Mouse (Mus musculus): ENCODE data around the gene Tpm1. TPM values are rescaled to one million over a fixed set of nuclear protein-coding genes. Genes with fewer than 3 reads are reported as not detected.

The Tpm1 gene
- polyA plus RNA-seq, 1 experiment: 1,516 TPM

DNA sequence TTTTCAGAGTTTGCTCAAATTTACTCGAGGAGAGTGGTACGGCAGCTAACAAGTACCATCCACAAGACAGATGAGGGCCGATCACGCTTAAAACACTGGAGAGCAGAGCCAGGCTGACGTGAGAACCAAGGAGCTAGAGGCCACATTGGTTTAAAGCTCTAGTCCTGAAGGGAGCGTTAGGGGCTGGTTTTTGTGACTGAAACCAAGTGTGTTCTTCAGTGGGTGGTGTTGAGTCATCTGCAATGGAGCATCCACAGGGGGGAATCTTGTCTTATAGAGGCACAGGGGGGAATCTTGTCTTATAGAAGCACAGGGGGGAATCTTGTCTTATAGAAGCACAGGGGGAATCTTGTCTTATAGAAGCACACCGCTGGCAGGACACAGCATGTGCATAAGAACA is 22.3 kb downstream of the Tpm1 start:
- H3K27ac ChIP-seq (ENCODE audit: insufficient read depth, low read length): no peak overlapping the region
- H3K4me1 ChIP-seq (ENCODE audit: control insufficient read depth, insufficient read depth, low read length): peaks cover 2% of the 10 kb centered on the region
- H3K9me3 ChIP-seq (replicated peaks; ENCODE audit: control insufficient read depth, insufficient read depth, low read length, poor library complexity, severe bottlenecking): no peaks in the 10 kb centered on the region
- TF ChIP-seq EP300 (IDR thresholded peaks at IDR 0.05; ENCODE audit: insufficient read depth, low read depth, low read length) (no peak), CTCF (IDR thresholded peaks at IDR 0.05; ENCODE audit: low read depth, low read length) (no peak), POLR2A (IDR thresholded peaks at IDR 0.05; ENCODE audit: insufficient read depth, low read length) (no peak)
- no peaks in the 10 kb centered on the region for H3K27me3 ChIP-seq (ENCODE audit: control insufficient read depth, insufficient read depth, low read length, poor library complexity, severe bottlenecking)
- peaks cover 27% of the 10 kb centered on the region for H3K36me3 ChIP-seq (ENCODE audit: control insufficient read depth, insufficient read depth, low read length, poor library complexity, severe bottlenecking)
- no peak overlapping the region for H3K4me3 ChIP-seq (ENCODE audit: low read depth, low read length)
- no peak overlapping the region for H3K9ac ChIP-seq (ENCODE audit: low read depth, poor library complexity, severe bottlenecking)

DNA sequence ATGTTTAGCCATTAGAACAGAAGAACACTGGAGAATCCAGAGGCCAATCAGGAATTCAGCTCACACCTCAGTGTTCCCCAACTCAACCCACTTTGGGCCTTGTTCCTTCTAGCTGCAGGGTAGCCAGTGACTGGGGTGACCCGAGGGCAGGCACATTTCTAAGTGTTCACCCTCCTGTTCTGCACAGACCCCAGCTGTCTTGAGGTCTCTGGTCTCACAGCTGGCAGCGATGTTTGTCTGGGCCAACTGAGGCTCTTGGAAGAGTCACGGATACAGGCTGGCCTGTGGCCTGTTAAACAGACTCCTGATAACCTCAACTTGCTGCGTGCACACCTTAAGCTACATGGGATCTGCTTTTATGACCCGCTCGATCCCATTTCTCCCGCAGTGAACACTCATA is 23.1 kb downstream of the Tpm1 start:
- no peaks in the 10 kb centered on the region for H3K27me3 ChIP-seq (ENCODE audit: control insufficient read depth, insufficient read depth, low read length, poor library complexity, severe bottlenecking)
- peaks cover 2% of the 10 kb centered on the region for H3K4me1 ChIP-seq (ENCODE audit: control insufficient read depth, insufficient read depth, low read length)
- H3K27ac ChIP-seq (ENCODE audit: insufficient read depth, low read length): no peak overlapping the region
- H3K4me3 ChIP-seq (ENCODE audit: low read depth, low read length): no peak overlapping the region
- no peaks in the 10 kb centered on the region for H3K9me3 ChIP-seq (replicated peaks; ENCODE audit: control insufficient read depth, insufficient read depth, low read length, poor library complexity, severe bottlenecking)
- peaks cover 24% of the 10 kb centered on the region for H3K36me3 ChIP-seq (ENCODE audit: control insufficient read depth, insufficient read depth, low read length, poor library complexity, severe bottlenecking)
- TF ChIP-seq EP300 (IDR thresholded peaks at IDR 0.05; ENCODE audit: insufficient read depth, low read depth, low read length) (no peak), CTCF (IDR thresholded peaks at IDR 0.05; ENCODE audit: low read depth, low read length) (no peak), POLR2A (IDR thresholded peaks at IDR 0.05; ENCODE audit: insufficient read depth, low read length) (no peak)
- H3K9ac ChIP-seq (ENCODE audit: low read depth, poor library complexity, severe bottlenecking): no peak overlapping the region

GRCm38 (mm10) chr9:67024889-67025692 is 24.1 kb downstream of the Tpm1 start:
- TF ChIP-seq EP300 (IDR thresholded peaks at IDR 0.05; ENCODE audit: insufficient read depth, low read depth, low read length) (no peak), CTCF (IDR thresholded peaks at IDR 0.05; ENCODE audit: low read depth, low read length) (no peak)
- peaks cover 18% of the 10 kb centered on the region for H3K36me3 ChIP-seq (ENCODE audit: control insufficient read depth, insufficient read depth, low read length, poor library complexity, severe bottlenecking)
- H3K27ac ChIP-seq (ENCODE audit: insufficient read depth, low read length): no peak overlapping the region
- H3K4me3 ChIP-seq (ENCODE audit: low read depth, low read length): no peak overlapping the region
- H3K27me3 ChIP-seq (ENCODE audit: control insufficient read depth, insufficient read depth, low read length, poor library complexity, severe bottlenecking): no peaks in the 10 kb centered on the region
- peaks cover 2% of the 10 kb centered on the region for H3K4me1 ChIP-seq (ENCODE audit: control insufficient read depth, insufficient read depth, low read length)
- no peaks in the 10 kb centered on the region for H3K9me3 ChIP-seq (replicated peaks; ENCODE audit: control insufficient read depth, insufficient read depth, low read length, poor library complexity, severe bottlenecking)
- H3K9ac ChIP-seq (ENCODE audit: low read depth, poor library complexity, severe bottlenecking): no peak overlapping the region

DNA sequence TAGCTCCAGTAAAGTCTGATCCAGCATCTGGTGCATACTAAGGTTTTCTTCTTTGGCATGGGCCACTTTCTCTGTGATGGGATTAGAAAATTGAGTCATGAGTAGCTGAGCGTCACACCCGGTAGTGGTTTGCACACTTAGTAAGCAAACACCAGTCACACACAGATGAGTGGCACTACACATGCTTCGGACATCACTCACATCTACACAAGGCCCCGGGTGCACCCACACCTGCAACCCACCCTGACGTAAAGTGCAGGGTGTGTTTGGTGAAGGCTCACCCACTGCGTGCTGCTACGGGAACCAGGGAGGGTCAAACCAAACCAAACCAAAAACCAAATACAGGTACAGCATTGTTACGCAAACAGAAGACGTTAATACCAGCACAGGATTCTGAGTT is 25.8 kb downstream of the Tpm1 start:
- Histone ChIP-seq H3K27me3 (ENCODE audit: control insufficient read depth, insufficient read depth, low read length, poor library complexity, severe bottlenecking) (no peaks in the 10 kb centered on the region), H3K9me3 (replicated peaks; ENCODE audit: control insufficient read depth, insufficient read depth, low read length, poor library complexity, severe bottlenecking) (no peaks in the 10 kb centered on the region), H3K36me3 (ENCODE audit: control insufficient read depth, insufficient read depth, low read length, poor library complexity, severe bottlenecking) (peaks cover 14% of the 10 kb centered on the region), H3K4me3 (ENCODE audit: low read depth, low read length) (no peak overlapping the region), H3K9ac (ENCODE audit: low read depth, poor library complexity, severe bottlenecking) (no peak overlapping the region), H3K27ac (ENCODE audit: insufficient read depth, low read length) (no peak overlapping the region), H3K4me1 (ENCODE audit: control insufficient read depth, insufficient read depth, low read length) (peaks cover 2% of the 10 kb centered on the region)
- TF ChIP-seq EP300 (IDR thresholded peaks at IDR 0.05; ENCODE audit: insufficient read depth, low read depth, low read length) (no peak), POLR2A (IDR thresholded peaks at IDR 0.05; ENCODE audit: insufficient read depth, low read length) (no peak), CTCF (IDR thresholded peaks at IDR 0.05; ENCODE audit: low read depth, low read length) (no peak)

GRCm38 (mm10) chr9:67020063-67020462 is 29.1 kb downstream of the Tpm1 start:
- Histone ChIP-seq H3K9me3 (replicated peaks; ENCODE audit: control insufficient read depth, insufficient read depth, low read length, poor library complexity, severe bottlenecking) (no peaks in the 10 kb centered on the region), H3K4me1 (ENCODE audit: control insufficient read depth, insufficient read depth, low read length) (peaks cover 2% of the 10 kb centered on the region), H3K27me3 (ENCODE audit: control insufficient read depth, insufficient read depth, low read length, poor library complexity, severe bottlenecking) (no peaks in the 10 kb centered on the region), H3K36me3 (ENCODE audit: control insufficient read depth, insufficient read depth, low read length, poor library complexity, severe bottlenecking) (peaks cover 7% of the 10 kb centered on the region; the same call in 1 of the 2 replicates), H3K9ac (ENCODE audit: low read depth, poor library complexity, severe bottlenecking) (no peak overlapping the region), H3K4me3 (ENCODE audit: low read depth, low read length) (no peak overlapping the region), H3K27ac (ENCODE audit: insufficient read depth, low read length) (no peak overlapping the region)
- TF ChIP-seq EP300 (IDR thresholded peaks at IDR 0.05; ENCODE audit: insufficient read depth, low read depth, low read length) (no peak), CTCF (IDR thresholded peaks at IDR 0.05; ENCODE audit: low read depth, low read length) (no peak), POLR2A (IDR thresholded peaks at IDR 0.05; ENCODE audit: insufficient read depth, low read length) (no peak)

GRCm38 (mm10) chr9:67013501-67013900 is 35.7 kb downstream of the Tpm1 start:
- Histone ChIP-seq H3K36me3 (ENCODE audit: control insufficient read depth, insufficient read depth, low read length, poor library complexity, severe bottlenecking) (no peaks in the 10 kb centered on the region), H3K9me3 (replicated peaks; ENCODE audit: control insufficient read depth, insufficient read depth, low read length, poor library complexity, severe bottlenecking) (no peaks in the 10 kb centered on the region), H3K4me1 (ENCODE audit: control insufficient read depth, insufficient read depth, low read length) (no peaks in the 10 kb centered on the region), H3K9ac (ENCODE audit: low read depth, poor library complexity, severe bottlenecking) (no peak overlapping the region), H3K27ac (ENCODE audit: insufficient read depth, low read length) (no peak overlapping the region), H3K4me3 (ENCODE audit: low read depth, low read length) (no peak overlapping the region), H3K27me3 (ENCODE audit: control insufficient read depth, insufficient read depth, low read length, poor library complexity, severe bottlenecking) (no peaks in the 10 kb centered on the region)
- no peak for TF ChIP-seq EP300 (IDR thresholded peaks at IDR 0.05; ENCODE audit: insufficient read depth, low read depth, low read length)
- TF ChIP-seq CTCF (IDR thresholded peaks at IDR 0.05; ENCODE audit: low read depth, low read length): no peak
- TF ChIP-seq POLR2A (IDR thresholded peaks at IDR 0.05; ENCODE audit: insufficient read depth, low read length): no peak

Data from ES-Bruce4 (cell line).